Mouse (Mus musculus): ENCODE measurements around the gene Pop5. TPM values are rescaled to one million over a fixed set of nuclear protein-coding genes. Genes with fewer than 3 reads are reported as not detected.

The Pop5 gene
- polyA plus RNA-seq, 1 experiment from 2014 or later = 127 TPM

DNA sequence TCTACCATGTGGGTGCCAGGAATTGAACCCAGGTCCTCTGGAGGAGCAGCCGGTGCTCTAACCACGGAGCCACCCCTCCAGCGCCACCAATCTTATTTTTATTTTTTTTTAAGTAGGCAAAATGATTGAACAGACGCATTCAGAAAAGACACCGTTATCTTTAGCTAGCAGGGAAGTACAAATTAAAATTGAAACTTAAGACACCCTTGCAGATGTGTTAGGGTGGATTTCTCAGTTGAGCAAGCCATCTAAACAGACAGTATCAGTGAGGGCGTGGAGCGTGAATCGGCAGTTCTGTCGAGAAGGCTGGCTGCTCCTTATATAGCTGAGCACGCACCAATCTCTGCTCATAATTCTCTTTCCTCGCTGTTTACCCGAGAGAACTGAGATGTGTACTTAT is 17.6 kb upstream of the Pop5 start:
- H3K36me3 ChIP-seq = no peaks in the 10 kb centered on the region
- H3K4me3 ChIP-seq (replicated peaks) = no peak overlapping the region
- H3K4me1 ChIP-seq = peaks cover 15% of the 10 kb centered on the region
- H3K27me3 ChIP-seq (replicated peaks) = no peaks in the 10 kb centered on the region
- H3K9me3 ChIP-seq (replicated peaks) = no peaks in the 10 kb centered on the region
- H3K27ac ChIP-seq (replicated peaks) = no peak overlapping the region
- ATAC-seq (ENCODE audit: low FRiP score) = no peak
- no peak overlapping the region for H3K4me2 ChIP-seq
- no peak overlapping the region for H3K9ac ChIP-seq (replicated peaks)
- WGBS = 91% methylated on average over 12 of the region's 12 CpGs

DNA sequence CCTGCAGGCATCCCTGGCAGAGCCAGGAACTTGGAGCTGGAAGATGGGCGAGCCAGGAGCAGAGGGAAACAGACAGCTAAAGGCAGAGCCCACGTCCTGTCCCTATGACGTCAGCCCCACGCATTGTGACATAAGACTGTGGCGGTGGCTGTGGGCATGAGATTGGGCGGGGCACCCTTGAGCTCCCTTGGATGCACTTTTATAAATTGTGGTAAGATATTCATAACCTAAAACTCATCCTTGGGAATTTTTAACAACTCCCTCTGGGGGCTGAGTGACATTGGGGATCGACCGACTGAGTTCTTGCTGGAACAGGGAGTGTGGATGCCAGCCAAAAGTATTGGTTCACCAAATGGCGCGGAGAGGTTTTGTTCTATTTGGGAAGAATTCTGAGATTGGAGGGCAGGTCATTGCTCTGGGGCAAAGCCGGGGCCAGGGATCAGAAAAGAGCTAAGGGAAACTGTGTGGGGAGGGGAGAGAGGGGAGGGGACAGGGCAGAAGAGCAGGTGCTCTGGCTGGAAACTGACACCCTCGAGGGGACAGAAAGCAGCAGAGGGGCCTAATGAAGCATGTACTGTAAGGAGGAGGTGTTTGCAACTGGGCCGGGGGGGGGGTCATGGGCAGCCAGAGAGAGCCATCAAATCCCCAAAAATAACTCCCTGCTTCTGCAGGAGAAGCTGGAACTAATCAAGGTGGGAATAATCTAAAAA is 14.6 kb upstream of the Pop5 start:
- Histone ChIP-seq H3K27me3 (replicated peaks) (no peaks in the 10 kb centered on the region), H3K27ac (replicated peaks) (no peak overlapping the region), H3K4me1 (no peaks in the 10 kb centered on the region; the same call in none of the 2 replicates), H3K4me2 (no peak overlapping the region), H3K4me3 (replicated peaks) (no peak overlapping the region), H3K36me3 (no peaks in the 10 kb centered on the region), H3K9me3 (replicated peaks) (no peaks in the 10 kb centered on the region), H3K9ac (replicated peaks) (no peak overlapping the region)
- ATAC-seq (ENCODE audit: low FRiP score) = no peak
- 29% methylated on average over 13 of the region's 13 CpGs for WGBS

DNA sequence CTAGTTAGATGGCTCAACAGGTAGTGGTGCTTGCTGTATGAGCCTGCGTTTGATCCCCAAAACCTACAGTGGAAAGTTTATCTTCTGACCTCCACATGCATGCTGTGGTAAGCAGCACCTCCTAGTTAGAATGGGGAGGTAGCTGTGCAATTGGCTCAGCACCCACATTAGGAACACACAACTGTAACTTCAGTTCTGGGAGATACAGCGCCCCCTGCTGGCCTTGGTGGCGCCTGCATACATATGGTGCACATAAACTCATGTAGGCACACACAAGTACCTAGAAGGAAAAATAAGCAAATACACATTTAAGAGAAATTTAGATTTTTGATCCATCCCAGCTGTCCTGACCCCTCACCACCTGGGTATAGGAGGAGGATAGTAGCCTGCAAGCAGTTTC is 13.2 kb upstream of the Pop5 start:
- Histone ChIP-seq H3K36me3 (no peaks in the 10 kb centered on the region), H3K4me2 (no peak overlapping the region), H3K9me3 (replicated peaks) (no peaks in the 10 kb centered on the region), H3K27ac (replicated peaks) (no peak overlapping the region), H3K4me1 (no peaks in the 10 kb centered on the region; the same call in none of the 2 replicates), H3K27me3 (replicated peaks) (no peaks in the 10 kb centered on the region), H3K9ac (replicated peaks) (no peak overlapping the region), H3K4me3 (replicated peaks) (no peak overlapping the region)
- no peak for ATAC-seq (ENCODE audit: low FRiP score)
- WGBS = 77% methylated on average over 3 of the region's 3 CpGs

GRCm38 (mm10) chr5:115230830-115231551 is 4.6 kb upstream of the Pop5 start:
- H3K27me3 ChIP-seq (replicated peaks) = no peaks in the 10 kb centered on the region
- no peak overlapping the region for H3K4me3 ChIP-seq (replicated peaks)
- no peak for ATAC-seq (ENCODE audit: low FRiP score)
- 59% methylated on average over 15 of the region's 15 CpGs for WGBS
- H3K4me2 ChIP-seq = no peak overlapping the region
- no peaks in the 10 kb centered on the region for H3K36me3 ChIP-seq
- peaks cover 13% of the 10 kb centered on the region for H3K4me1 ChIP-seq
- H3K9ac ChIP-seq (replicated peaks) = no peak overlapping the region
- H3K9me3 ChIP-seq (replicated peaks) = no peaks in the 10 kb centered on the region
- H3K27ac ChIP-seq (replicated peaks) = no peak overlapping the region

DNA sequence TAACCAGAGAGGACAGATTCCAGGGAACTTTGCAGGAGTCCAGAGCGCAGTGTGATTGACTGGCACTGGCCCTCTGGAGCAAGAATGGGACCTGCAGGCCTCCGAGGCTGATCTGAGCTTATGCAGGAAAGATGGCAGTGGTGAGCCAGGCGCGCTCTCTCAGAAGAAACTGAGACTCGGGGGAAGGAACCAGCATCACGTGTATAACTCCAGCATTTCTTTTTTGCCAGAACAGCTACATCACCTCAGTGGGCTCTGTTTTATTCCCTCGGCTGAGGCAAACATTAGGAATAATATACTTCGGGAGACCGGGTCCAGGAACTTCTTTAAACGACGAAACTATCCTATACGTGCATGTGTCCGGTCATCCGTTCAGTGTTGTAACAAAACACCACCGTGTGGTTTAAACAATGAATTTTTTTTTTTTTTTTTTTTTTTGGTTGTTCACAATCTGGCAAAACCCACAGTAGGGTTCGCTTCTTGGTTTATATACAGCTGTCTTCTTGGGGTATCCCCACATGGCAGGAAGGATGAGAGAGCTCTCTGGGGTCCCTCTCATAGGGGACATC is 4.0 kb upstream of the Pop5 start:
- no peak overlapping the region for H3K9ac ChIP-seq (replicated peaks)
- WGBS = 41% methylated on average over 16 of the region's 16 CpGs
- H3K36me3 ChIP-seq = no peaks in the 10 kb centered on the region
- H3K27ac ChIP-seq (replicated peaks) = no peak overlapping the region
- ATAC-seq (ENCODE audit: low FRiP score) = no peak
- H3K27me3 ChIP-seq (replicated peaks) = no peaks in the 10 kb centered on the region
- H3K4me1 ChIP-seq = peaks cover 18% of the 10 kb centered on the region
- H3K4me2 ChIP-seq = no peak overlapping the region
- no peak overlapping the region for H3K4me3 ChIP-seq (replicated peaks)
- H3K9me3 ChIP-seq (replicated peaks) = no peaks in the 10 kb centered on the region

DNA sequence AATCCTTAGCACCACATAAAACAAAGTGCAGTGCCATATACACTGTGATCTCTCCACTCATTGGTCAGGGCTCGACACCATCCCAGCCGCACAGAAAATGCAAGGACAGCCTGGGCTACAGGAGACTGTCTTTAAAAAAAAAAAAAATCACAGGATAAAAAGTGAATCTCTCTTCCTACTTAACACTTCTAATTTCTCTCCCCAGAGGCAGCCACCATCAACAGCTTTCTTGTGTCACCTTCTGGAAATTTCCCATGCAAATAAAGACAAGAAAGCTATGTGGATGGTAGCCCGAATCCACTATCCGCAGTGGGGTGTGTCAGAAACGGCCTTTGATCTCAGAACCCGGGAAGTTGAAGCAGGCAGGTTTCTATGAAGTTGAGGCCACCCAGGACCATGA is 3.1 kb upstream of the Pop5 start:
- Histone ChIP-seq H3K36me3 (no peaks in the 10 kb centered on the region), H3K4me3 (replicated peaks) (no peak overlapping the region)
- 61% methylated on average over 6 of the region's 6 CpGs for WGBS

GRCm38 (mm10) chr5:115233031-115233780 is 2.4 kb upstream of the Pop5 start:
- Histone ChIP-seq H3K4me3 (replicated peaks) (no peak overlapping the region), H3K27me3 (replicated peaks) (no peaks in the 10 kb centered on the region), H3K9me3 (replicated peaks) (no peaks in the 10 kb centered on the region), H3K4me1 (peaks cover 23% of the 10 kb centered on the region), H3K27ac (replicated peaks) (no peak overlapping the region), H3K4me2 (no peak overlapping the region), H3K36me3 (no peaks in the 10 kb centered on the region), H3K9ac (replicated peaks) (no peak overlapping the region)
- 91% methylated on average over 14 of the region's 14 CpGs for WGBS
- no peak for ATAC-seq (ENCODE audit: low FRiP score)

More for the DNA sequence above, 3.1 kb upstream of the Pop5 start:
- H3K9me3 ChIP-seq (replicated peaks) = no peaks in the 10 kb centered on the region
- ATAC-seq (ENCODE audit: low FRiP score) = no peak
- no peaks in the 10 kb centered on the region for H3K27me3 ChIP-seq (replicated peaks)
- H3K27ac ChIP-seq (replicated peaks) = no peak overlapping the region
- H3K4me2 ChIP-seq = no peak overlapping the region
- peaks cover 21% of the 10 kb centered on the region for H3K4me1 ChIP-seq
- H3K9ac ChIP-seq (replicated peaks) = no peak overlapping the region

GRCm38 (mm10) chr5:115234519-115234918 is 1.1 kb upstream of the Pop5 start:
- Histone ChIP-seq H3K4me2 (0 out of 2 replicates have a peak overlapping the region, but pooled peaks have one; percentile 79), H3K36me3 (no peaks in the 10 kb centered on the region), H3K9ac (replicated peaks) (no peak overlapping the region), H3K27ac (replicated peaks) (no peak overlapping the region), H3K4me1 (peaks cover 31% of the 10 kb centered on the region), H3K4me3 (replicated peaks) (no peak overlapping the region), H3K9me3 (replicated peaks) (no peaks in the 10 kb centered on the region), H3K27me3 (replicated peaks) (no peaks in the 10 kb centered on the region)
- 49% methylated on average over 6 of the region's 6 CpGs for WGBS
- no peak for ATAC-seq (ENCODE audit: low FRiP score)

GRCm38 (mm10) chr5:115235323-115235771 is 289 bp upstream of the Pop5 start:
- H3K27me3 ChIP-seq (replicated peaks) = no peaks in the 10 kb centered on the region
- H3K9ac ChIP-seq (replicated peaks) = peak overlapping the region; percentile 42
- WGBS = under 1% methylated on average over 44 of the region's 45 CpGs
- H3K4me3 ChIP-seq (replicated peaks) = peak overlapping the region; percentile 50
- peak; percentile 59 for ATAC-seq (ENCODE audit: low FRiP score)
- H3K4me1 ChIP-seq = peaks cover 31% of the 10 kb centered on the region
- H3K9me3 ChIP-seq (replicated peaks) = no peaks in the 10 kb centered on the region
- peak overlapping the region; percentile 74 for H3K27ac ChIP-seq (replicated peaks)
- H3K4me2 ChIP-seq = peak overlapping the region; percentile 79
- H3K36me3 ChIP-seq = peaks cover 4% of the 10 kb centered on the region

DNA sequence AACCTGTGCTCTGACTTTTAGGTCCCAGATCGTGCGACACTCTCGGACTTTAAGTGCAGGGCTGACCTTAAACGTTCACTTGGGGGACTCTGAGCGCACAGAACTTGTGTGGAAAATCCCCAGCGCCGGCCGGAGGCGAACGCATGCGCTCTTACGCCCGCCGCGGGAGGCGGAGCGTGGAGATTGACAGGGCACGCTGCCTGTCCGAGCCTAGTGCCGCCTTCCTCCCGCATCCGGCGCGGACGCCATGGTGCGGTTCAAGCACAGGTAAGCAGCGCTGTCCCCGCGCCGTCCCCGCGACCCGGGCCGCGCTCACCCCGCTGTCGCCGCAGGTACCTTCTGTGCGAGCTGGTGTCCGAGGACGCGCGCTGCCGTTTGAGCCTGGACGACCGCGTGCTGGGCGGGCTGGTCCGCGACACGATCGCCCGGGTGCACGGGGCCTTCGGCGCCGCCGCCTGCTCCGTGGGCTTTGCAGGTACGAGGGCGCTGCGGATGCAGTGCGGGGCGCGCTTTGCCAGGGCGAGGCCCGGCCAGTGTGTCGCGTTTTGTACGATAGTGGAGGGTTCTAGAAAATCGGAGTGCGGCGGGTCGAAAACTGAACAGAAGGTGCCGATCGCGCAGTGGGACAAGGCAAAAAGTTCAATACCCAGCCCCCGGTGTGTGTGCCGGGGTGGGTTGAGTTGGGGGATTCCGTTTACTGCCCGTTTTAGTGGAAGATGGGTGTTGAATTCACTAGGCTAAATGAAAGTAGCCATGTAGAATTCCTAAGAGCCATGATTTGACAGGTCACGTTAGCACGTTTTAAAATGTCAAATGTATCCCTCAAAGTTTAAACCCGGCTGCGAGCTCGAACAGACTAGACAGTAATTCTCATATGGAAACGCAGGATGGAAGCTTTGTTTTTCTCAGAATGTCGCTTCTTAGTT is 2.4 kb downstream of the Pop5 start:
- peak overlapping the region; percentile 78 for H3K9ac ChIP-seq (replicated peaks)
- ATAC-seq (ENCODE audit: low FRiP score) = peak; percentile 83
- peaks cover 31% of the 10 kb centered on the region for H3K36me3 ChIP-seq
- no peaks in the 10 kb centered on the region for H3K27me3 ChIP-seq (replicated peaks)
- WGBS = under 1% methylated on average over 85 of the region's 88 CpGs
- peak overlapping the region; percentile 82 for H3K4me3 ChIP-seq (replicated peaks)
- no peaks in the 10 kb centered on the region for H3K9me3 ChIP-seq (replicated peaks)
- H3K4me1 ChIP-seq = peaks cover 31% of the 10 kb centered on the region
- H3K27ac ChIP-seq (replicated peaks) = peak overlapping the region; percentile 82
- peak overlapping the region; percentile 88 for H3K4me2 ChIP-seq

Measured in neural tube, embryonic 15.5 days (tissue).